Mouse (Mus musculus) T-helper 1 cell (primary cell): Measurements from ENCODE around the gene Fbxo11.
"Not testable (repeated sequence)": the region's sequence is repeated elsewhere in the genome, so short reads cannot be mapped to it uniquely, and the experiment has no call there.

ENCODE experiments used
- in situ Hi-C: fragments of 300-600 bp; cut with MboI, MseI; formaldehyde crosslinking; loops from one replicate; pipeline ENCODE4 v1.15.1; 2025; ENCODE audit warnings: high pct_unique_total_duplicates

Fbxo11 gene

DNA sequence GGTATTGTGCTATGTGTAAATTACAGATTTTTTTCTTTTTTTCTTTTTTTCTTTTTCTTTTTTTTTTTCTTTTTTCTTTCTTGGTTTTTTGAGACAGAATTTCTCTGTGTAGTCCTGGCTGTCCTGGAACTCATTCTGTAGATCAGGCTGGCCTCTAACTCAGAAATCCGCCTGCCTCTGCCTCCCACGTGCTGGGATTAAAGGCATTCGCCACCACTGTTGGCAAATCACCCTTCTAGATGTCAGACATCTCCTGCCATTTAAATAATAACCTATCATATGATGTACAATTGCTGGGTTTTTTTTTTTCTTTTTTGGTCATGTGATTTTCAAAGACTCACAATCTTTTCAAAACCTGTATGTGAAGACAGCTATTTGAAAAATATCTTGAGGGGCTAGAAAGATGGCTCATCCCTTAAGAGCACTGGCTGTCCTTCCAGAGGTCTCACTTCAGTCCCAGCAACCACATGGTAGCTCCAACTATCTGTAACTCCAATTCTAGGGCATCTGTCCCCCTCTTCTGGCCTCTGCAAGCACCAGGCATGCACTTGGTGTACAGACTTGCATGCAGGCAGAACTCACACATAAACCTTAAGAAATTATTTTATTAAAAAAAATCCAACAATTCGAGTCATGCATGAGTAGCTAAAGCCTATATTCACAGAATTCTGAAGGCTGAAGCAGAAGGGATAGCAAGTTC, 2.3 kb upstream of the Fbxo11 start:
- in situ Hi-C loops, result no loop called here

DNA sequence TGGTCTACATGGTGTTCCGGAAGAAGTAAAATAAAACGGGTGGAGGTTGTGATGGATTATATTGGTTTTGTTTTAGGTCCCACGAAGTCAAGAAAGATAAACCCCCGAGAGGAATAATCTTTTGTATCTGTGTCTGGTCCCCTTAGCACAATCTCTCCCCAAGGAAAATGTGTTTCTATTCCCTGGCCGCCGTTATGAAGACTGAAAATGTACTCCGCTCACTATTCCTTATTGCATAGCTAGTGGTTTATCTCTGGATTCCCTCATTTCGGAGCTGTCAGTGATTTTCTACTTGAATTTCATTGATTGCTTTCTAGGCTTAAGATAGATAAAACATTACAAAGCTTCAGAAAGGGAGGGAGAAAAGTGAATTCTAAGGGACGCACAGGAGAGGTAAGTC, 1.7 kb upstream of the Fbxo11 start:
- in situ Hi-C loops, result no loop called here

DNA sequence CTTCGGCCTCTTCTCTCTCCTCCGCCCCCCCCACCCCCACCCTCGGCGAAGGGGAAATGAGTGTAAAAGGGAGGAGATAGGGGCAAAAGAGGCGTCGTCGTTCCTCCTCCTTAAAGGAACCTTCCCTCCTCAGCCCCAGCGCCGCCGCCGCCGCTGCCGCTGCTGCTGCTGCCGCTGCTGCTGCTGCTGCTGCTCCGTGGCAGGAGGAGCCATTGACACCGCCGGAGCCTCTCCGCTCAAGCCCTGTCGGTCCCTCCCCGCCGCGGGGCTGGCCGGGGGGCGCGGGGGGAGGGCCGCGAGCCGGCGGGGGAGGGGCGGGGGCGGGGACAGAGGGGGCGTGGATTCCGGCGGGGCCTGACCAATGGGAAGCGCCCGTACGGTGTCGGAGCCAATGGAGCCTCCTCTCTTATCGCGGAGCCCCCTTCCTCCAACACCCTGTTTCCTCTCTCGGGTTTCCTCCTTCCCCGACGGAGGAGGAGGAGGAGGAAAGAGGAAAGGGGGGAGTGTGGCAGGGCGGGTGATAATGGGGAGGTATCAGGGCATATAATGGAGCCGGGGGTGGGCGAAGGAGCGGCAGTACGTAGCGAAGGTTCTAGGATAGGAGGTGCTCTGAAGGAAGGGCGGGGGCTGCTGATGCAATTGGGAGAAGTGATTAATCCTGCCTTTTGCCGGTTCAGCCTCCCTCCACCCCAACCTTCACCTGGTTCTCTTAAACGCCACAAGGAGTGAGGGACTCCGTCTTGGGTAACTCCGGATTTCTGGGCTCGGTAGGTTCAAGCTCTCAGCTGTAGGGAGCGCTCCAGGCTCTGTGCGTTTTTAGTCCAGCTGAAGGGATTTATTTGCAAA, 933 bp upstream of the Fbxo11 start:
- in situ Hi-C loops, result no loop called here

DNA sequence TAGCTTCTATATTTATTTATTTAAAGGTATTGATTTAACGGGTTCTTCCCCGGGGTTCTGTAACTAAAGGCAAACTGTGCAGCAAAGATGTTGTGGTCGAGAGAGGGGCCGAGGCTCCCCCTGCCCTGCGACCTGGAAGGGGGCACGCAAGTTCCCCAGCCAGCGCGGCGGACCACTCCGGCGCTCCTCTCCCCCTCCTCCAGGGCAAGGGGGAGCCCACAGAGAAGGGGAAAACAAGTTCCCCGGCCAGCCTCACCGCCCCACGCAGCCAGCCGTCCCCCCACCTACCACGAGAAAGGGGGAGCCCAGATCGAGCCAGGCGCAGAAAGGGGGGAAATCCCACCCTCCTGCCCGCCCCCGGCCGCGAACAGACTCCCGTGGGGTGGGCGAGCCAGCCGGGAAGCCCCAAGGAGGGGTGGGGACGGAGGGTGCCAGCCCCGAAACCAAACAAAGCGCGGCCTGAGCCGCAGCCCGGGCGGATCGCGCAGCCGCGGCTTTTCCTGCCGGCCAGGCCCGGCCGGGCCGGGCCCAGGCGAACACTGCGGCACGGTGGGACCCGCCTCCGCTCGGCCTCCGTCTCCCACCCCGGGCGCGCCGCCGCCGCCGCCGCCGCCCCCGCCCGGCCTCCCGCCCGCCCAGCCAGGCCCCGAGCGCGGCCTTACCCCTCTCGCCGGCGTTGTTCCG, 602 bp downstream of the Fbxo11 start:
- in situ Hi-C loops, result no loop called here

DNA sequence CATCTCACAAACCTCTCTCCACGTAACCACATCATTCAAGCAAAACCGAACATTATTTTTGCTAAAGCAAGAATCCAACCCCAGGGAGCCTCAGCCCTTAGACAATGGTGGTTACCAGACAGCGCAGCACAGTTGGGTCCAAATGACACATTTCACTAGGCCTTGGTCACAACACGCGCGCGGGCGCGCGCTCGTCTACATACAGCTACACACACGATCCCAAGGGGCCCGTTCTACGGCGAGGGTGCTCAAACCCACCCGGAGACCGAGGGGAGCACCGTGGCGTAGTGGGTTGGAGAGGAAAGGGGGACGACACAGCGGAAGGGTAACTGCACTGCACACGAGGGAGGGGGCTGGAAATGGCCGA, 1.1 kb downstream of the Fbxo11 start:
- in situ Hi-C loops, result no loop called here

DNA sequence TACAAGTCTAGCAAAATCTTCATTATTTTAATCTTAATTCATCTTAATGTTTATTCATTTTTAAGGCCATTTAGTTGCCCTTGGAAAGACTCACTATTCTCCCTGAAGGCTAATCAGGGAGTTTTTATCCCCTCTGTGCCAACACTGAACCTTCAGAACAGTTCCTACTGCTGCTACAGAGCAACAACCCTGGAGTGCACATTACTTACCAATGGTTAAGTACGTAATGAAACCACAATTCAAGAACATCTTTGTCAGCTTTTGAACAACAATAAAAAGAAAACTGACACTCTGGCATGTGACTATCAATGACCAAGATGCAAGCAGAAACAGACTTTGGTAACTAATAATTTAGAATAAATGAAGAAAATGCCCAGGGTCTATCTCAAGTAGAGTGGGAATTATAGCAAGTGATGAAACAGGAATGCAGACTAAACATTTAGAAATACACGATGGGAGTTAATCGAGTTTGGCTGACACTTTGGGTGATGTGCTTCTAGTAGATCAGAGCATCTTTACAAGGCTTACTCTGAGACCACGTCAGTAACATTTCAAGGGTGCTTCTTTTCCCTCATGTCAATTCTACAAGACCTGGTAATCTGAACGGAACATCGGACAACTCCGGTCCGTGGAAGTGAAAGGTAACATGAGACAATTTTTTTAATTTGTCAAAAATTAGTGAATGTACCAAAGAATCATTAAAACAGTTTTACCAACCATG, 2.1 kb downstream of the Fbxo11 start:
- in situ Hi-C loops, result no loop called here

DNA sequence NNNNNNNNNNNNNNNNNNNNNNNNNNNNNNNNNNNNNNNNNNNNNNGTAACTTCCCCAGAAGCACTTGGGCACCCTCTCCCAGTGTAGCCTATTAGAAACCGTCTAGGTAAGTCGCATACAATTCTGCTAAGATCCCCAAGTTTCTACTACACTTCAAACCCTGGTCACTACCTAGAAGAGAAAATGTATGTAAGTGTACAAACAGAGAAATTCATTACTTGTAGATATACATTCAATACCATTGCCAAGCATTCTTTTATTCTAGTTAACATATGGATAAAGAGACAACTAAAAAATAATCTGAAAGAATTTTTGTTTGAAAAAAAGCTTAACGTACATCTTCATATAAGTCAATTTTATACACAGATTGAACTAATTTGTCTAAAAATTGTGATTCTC, 3.1 kb downstream of the Fbxo11 start:
- in situ Hi-C loops, result no loop called here

DNA sequence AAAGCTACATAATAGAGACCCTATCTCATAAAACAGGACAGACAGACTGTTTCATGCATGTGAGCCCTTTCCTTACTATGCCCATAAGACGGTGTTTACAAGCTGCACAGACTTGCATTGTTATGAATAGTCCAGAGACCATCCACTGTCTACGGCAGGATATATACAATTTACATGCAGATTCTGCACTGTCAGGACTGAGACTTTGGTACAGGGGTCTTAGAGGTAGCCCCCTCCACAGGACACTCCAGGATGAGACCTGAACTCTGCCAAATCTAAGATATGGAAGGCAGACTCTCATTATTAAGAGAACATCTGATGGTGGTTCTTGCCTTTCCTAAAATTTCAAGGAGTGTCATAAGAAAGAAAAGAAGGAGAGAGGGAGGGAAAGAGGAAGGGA, 6.8 kb downstream of the Fbxo11 start:
- in situ Hi-C loops, result no loop called here

DNA sequence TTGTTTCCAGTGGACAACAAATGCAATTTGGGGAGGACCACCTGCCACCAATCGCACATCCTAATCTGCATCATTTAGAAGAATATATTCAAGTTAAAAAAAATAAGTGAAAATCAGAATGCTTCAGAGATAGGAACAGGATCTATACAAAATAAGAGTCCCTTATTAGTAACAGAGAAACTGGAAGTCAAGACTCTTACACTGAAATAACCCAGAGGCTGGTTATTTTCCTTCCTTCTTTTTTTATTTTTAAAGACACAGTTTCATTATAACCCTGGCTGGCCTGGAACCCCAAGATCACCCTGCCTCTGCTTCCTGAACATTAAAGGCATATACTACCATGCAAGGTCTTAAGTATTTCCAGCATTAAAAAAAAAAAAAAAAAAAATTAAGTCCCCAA, 7.2 kb downstream of the Fbxo11 start:
- in situ Hi-C loops, result no loop called here

DNA sequence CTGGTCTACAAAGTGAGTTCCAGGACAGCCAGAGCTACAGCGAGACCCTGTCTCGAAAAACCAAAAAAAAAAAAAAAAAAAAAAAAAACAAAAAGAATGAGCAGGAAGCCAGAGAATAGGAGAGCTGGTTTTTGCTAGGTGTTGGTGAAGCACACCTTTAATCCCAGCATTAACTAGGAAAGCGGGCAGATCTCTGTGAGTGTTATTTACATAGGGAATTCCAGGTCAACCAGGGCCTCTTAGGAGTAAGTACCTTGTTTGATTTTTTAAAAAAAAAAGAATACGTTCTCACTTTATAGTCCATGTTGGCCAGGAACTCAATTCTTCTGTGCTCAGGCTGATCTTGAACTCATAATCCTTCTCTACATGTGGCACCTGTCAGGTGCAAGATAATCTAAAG, 13.4 kb downstream of the Fbxo11 start:
- in situ Hi-C loops, result no loop called here

DNA sequence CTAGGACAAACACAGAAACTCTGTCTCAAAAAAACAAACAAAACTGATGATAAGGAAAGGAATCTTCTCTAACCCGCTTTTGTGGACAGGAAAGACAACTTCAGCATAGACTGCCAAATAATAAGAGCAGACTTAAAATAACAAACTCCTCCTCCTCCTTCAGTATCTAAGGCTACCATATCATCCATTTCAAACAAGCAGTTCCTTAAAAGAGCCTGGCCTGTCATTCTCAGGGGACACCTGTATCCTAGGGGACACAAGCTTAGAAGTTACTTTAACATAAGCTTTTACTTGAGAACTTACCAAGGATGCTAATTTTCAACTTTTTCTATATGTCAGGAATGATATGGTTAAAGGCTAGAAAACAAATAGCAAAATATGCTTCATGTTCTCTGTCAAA, 14.2 kb downstream of the Fbxo11 start:
- in situ Hi-C loops, result no loop called here

DNA sequence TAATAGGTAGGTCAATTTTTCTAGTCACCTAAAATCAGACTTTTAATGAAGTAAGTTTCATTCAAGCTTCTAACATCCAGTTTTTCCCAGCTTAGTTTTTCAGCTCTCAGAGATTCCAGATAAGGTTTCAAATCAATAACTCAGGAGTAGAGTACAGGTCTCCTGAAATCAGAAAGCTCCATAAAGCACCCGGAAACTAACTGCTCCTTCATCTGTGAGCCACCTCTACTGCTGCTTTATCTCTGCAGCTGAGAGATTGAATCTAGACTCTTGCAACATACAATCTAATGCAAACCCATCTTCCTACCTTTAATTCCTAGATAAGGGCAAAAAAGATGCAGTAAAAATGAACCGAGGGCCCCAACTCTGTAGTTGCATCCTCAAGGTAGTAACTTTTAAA, 14.8 kb downstream of the Fbxo11 start:
- in situ Hi-C loops, result no loop called here

DNA sequence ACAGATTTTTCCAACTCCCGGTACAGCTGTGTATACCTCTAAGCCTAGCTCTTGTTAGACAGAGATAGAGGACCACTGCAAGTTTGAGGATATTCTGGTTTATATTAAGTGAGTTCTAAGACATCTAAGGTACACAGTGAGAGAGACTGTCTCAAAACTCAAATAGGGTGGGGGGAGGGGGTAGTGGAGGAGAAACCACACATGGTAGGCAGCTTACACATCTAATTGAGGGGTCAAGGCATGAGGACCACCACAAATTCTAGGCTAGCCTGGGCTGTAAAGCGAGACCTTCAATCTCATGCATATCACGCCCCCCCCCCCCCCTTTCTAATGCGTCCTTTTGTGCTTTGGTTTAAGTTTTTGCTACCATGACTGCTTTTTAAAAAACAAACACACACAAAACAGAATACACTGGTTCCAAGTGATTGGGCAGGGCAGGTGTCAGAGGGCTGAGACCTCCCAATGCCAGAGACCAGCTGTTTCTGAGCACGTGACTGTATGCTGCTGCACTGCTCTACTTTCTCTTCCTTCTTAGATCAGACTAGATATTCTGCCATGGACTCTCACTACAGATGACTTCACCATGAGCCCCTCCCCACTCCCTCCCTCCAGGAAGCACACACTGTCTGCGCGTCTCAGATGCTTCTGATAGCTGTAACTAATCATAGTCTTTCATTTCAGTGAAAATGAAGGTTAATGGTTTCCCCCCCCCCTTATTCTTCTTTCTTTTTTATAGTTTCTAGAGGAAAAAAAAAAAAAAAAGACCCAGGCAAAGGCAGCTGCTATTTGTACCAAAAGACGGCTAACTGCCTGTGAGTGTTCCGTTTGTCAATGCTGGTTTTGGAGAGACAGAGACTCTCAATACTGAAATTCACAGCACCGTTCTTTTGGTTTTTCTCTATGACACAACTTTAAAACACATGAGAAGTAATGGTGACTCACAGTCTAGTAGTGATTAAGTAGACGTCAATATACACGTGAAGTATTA, 22.7 kb downstream of the Fbxo11 start:
- in situ Hi-C loops, result no loop called here

DNA sequence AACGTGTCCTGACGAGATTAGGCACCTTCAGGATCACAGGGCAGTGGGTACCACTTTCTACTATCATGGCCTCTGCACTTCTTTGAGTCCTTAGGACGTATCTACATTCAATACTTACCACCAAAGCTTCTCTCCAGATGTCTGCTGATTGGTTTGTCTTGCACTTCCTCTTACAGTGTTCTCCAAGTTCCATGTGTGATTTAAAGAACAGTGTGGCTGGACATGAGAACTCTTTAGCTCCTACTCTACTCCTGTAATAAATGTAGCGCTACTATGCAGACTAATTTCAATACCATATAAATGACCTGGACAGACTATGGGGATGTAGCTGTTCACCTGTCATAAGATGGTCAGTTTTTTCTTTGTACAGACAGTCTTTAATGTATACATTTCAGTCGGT, 24.3 kb downstream of the Fbxo11 start:
- in situ Hi-C loops, result no loop called here

DNA sequence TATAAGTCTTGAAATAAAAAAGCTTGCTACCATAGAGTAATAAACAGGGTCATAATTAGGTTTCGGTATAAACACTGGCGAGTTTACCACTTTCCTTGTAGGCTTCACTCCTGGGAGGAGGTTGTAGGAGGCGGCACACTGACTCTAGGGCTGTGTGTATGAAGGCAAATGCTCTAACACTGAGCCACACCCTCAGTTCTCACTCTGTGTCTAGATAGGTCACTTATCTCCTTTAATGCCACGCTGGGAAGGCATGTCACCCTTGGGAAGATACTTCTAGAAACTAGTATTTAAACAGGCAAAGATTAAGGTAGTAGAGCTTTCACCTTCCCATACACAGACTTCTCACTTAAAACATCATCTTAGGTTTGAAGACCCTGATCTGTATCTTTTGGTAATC, 30.7 kb downstream of the Fbxo11 start:
- in situ Hi-C loops, result loop anchor here (5.0 kb wide), 2 partner anchors 93 to 203 kb away; no protein-coding TSS in a partner anchor

DNA sequence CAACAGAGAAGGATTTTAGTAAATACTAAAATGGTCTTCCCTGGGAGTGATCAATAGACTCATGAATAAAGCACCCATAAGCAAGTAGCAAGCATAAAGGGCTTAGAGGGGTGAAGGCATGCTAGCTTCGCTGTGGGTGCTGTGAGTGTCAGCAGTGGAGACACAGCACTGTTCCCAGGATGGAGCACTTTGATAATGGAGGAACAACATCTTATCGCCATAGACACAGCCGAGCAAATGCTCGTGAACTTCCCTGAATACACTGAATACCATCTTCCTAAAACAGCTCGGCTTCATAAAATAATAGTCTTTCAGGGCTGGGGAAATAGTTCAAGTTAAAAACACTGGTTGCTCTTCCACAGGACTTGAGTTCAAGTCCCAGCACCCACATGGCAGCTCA, 33.3 kb downstream of the Fbxo11 start:
- in situ Hi-C loops, result loop anchor here (5.0 kb wide), 2 partner anchors 96 to 206 kb away; no protein-coding TSS in a partner anchor

DNA sequence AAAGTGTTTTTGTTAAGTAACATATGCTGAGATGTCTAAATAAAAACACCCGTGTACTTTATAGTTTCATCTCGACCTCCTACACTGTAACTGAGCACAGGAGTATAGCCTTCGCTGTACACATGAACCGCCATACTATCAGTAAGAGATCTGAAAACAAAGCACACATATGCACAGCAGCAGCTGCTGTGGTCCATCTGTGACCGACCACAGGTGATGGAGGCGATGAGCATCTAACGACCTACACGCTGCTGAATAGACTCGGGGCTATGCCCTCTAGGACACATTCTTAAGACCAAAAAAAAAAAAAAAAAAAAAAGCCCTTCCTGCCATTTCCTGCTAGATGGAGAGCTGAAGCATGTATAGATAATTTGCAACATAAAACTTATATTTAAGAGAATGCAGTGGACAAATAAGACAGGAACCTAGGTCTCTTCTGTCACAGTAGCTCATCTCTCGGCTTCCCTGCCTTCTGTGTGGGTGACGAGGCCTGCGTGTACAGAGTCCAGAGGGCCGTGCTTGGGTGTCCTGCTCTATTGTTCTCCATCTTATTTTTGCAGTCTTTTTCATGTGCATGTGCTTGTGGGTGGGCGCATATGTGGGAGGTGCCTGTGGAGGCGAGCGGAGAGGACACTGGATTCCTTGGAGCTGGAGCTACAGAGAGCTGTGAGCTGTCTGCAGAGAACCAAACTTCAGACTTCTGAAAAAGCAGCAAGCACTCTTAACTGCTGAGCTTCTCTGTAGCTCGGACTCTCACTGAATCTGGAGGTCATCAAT, 35.7 kb downstream of the Fbxo11 start:
- in situ Hi-C loops, result no loop called here

DNA sequence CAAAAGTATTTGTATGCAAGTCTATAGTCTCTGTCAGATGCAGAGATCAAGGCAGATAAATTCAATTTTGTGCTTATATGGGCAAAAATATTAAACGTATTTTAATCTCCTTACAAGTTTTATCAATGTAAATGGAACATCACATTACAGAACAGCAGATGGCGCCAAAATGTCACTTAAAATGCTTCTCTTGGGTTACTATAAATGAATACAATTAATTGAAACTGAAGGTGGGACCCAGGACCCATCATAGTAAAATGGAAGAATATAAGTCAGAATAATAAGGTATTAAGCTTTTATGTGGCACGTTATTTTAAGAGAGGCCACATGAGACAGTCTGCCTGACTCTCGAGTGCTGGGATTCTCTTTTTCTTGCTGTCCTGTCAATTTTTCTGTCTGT, 39.9 kb downstream of the Fbxo11 start:
- in situ Hi-C loops, result no loop called here

DNA sequence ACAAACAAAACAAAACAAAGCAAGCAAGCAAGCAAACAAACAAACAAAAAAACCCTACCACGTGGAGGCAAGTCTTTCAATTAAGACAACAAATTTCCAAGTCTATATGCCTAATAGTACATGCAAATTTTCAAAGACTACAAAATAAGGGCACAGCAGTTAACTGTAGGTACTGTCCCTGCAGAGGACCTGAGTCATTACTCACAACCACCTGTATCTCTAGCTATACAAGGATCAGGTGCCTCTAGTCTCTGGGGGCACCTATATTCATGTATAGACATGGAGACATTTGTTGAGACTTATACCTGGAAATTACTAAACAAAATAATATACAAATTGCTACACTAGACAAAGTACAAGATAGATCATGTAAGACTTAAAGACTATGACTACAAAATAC, 41.2 kb downstream of the Fbxo11 start:
- in situ Hi-C loops, result no loop called here

DNA sequence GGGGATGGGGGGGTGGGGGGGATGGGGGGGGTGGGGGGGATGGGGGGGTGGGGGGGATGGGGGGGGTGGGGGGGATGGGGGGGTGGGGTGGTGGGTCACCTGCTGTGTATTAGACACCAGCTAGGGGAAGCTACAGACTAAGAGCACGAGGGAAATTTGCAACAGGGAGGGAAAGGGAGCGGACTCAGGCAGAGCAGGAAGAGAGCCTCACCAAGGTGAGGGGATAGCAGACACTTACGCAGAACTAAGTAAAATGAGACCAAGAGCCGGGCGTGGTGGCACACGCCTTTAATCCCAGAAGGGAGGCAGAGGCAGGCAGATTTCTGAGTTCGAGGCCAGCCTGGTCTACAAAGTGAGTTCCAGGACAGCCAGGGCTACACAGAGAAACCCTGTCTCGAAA, 49.1 kb downstream of the Fbxo11 start:
- in situ Hi-C loops, result not testable (repeated sequence)
